Mouse (Mus musculus) CD8-positive naive resting alpha-beta T cell, adult 57 days (primary cell): ENCODE measurements around the gene Folr2. TPM values are rescaled to one million over a fixed set of nuclear protein-coding genes. Genes with fewer than 3 reads are reported as not detected.

Source experiments
- total RNA-seq: library from RNA; stranded (reverse); gene quantifications from one replicate; pipeline ENCODE4 v1.2.4, GENCODE M21; 2023

Gene Folr2
- total RNA-seq, result not detected

DNA sequence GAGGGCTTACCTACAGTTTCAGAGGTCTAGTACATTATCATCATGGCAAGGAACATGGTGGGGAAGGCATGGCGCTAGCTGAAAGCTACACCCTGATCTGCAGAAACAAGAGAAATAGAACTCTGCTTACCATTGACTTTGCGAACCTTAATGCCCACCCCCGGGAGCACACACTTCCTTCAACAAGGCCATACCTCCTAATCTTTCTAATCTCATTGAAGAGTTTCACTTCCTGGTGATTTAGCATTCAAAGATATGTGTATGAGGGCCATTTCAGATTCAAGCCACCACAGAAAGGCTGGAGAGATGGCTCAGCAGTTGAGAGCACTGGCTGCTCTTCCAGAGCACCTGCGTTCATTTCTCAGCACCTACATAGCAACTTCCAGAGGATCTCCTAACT is at the start of gene Folr2:
TSS of gene Folr2 (minus strand) at position 101 of the 400 bp plus-strand sequence.

DNA sequence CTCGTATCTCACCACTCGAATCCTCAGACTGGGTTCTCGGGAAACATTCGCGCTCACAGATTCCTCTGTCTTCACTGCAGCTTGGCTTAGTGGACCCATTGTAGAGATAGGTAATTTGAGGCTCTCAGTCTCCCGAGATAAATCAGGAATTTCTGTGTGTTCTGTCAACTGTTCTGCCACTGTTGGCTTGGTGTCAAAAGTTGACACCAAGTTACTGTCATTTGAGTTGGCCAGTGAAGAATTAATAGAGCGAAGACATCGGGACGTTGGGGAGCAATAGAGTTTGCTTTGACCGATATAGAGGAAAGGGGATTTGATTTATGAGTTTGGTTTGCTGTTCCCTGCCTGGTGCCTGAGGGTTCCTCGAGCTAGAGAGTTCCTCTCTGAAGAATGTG is 49.3 kb upstream of the Folr2 start, which contains the start of gene Tomt:
TSS of gene Tomt (minus strand) at position 73 of the 395 bp plus-strand sequence.

DNA sequence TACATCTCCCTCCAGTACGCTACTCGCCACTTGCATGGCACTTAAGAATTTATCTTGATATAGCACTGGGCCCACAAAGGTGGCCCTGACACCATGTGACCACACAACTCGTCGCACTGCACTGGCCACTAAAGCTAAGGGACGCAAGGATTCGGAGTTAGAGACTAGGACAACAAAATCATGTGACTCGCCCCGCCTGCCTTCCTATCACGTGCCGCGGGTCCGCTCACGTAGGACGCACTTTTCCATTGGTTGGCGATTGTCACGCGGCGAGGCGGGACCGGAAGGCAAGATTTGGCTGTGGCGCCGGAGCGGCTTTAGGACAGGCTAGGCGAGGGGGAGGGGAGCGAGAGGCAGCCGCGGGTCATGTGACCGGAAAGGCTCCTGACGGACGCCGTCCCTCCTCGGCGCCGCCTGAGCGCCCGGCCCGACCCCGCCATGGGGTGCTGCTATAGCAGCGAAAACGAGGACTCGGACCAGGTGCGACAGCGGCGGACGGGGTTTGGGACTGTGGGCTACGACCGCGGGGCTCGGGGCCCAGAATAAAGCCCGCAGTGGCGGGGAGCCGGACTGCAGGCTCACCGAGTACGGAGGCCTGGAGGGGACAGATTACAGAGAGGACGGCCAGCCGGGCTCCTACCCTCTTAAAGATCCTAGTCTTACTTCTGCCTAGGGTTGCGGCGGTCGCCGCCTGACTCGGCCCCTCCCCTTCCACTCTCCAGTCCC is 48.7 kb upstream of the Folr2 start, which contains the start of gene Lamtor1:
TSS of gene Lamtor1 (plus strand) at position 344 of the 726 bp plus-strand sequence.

DNA sequence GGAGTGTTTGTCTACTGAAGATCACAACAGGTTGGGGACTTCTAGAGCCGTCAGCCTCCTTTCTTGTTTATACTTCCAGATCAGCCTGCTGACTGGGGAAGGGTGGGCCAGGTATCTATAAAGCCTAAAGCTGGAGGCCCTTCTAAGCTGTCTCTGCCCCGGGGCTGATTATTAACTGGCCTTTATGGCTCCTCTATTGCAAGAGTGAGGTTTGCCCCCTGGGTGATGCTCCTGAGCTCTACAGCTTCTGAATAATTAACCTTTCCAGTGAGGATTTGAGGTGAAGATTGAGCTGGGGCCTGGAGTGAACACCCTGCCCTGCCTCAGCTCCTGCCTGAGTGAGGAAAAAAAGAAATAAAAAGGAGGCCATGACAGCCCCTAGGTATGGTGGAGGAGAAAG is 13.6 kb upstream of the Folr2 start, which contains the start of gene Folr1:
TSS of gene Folr1 (minus strand) at position 160 of the 400 bp plus-strand sequence.

DNA sequence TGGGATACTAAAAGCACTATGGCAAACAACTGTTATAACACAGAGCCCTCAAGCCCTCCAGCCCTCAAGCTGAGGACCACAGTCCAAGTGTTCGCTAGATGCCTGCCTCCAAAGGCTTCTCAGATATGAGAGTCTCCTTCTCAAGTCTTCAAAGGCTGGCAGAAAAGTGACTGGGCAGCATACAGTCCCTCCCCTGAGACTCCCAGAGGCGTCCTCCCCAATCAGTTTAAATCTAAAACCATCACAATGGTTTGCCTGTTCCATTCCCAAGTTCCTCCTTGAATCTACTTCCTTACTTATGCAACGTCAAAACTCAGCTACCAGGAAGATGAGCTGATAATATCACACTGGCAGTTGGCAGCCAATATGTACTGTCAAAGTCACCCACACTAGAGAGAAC is 6.4 kb upstream of the Folr2 start, which contains the start of gene Anapc15:
TSS of gene Anapc15 (plus strand) at position 301 of the 400 bp plus-strand sequence.

DNA sequence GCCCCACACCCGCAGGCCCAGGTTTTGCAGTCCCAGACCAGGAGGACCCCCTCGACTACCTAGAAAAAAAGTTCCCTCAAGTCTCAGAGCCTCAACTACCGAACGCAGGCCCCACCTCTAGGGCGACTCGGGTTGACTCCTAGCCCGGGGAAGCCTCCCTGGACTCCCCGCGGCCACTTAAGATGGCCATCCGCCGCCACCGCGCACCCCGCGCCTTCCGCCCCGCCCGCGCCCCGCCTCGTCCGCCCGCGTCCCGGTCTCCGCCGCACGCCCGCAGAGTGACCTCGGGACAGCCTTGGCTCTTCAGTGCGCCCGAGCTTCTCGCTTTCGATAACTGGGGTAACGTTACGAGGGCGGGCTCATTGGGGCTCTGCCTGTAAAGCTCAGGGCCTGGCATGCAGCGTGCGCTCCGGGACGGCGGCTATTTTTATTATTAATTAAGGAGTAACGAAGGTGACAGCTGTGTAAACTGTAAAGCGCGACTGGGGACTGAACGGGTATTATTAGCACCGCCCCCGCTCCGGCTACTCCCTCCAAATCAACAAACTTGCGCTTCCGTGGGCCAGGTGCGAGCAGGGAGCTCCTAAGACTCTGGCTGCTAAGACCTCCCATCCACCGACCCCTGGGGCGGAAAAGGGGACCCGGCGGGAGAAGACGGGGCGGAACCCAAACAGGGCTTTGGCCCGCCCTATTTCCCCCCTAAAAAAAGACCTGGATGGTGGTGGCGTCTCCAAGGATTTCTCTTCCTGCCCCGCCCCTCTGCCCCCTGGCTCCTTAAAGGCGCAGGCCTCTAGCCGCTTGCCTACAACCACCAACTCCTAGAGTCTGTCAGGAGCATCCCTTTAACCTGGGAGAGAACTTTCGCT is 19.2 kb downstream of the Folr2 start, which contains the start of gene Inppl1:
TSS of gene Inppl1 (minus strand) at position 624 of the 866 bp plus-strand sequence.

DNA sequence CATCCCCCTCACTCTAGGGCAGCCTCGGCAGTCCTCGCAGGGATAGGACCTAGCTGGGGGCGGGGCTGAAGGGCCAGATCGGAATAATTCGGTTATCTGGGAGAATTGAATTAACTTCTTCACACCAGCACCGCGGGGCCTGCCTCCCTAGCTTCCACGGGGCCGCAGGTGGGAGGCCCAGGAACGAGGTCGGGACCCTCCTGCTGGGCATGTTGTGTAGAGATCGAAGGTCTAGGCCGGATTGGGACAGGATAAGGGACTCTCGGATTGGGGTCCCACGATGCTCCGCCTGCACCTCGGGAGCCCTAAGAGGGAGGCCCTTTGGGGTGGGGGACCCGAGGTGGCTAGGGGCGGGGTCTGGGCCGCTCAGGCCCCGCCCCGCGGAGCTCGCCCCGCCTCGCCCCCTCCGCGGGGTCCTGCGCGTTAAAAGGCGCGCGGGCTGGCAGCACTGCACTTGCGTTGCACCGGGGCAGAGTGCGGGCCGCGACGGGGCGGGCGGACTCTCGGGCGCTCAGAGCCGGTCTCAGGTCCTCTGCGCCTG is 39.1 kb downstream of the Folr2 start, which contains the start of gene Phox2a:
TSS of gene Phox2a (plus strand) at position 453 of the 541 bp plus-strand sequence.

Other genes starting within 250 kb of the Folr2 start
- 19.0 TPM for gene Clpb, start 193.6 kb downstream of the Folr2 start, total RNA-seq
- not detected for gene Phox2a, start 38.9 kb downstream of the Folr2 start, total RNA-seq
- 8.9 TPM for gene Inppl1, start 19.0 kb downstream of the Folr2 start, total RNA-seq
- 63.0 TPM for gene Anapc15, start 6.5 kb upstream of the Folr2 start, total RNA-seq
- gene Folr1, start 13.6 kb upstream of the Folr2 start, total RNA-seq, result not detected
- gene Lamtor1, start 48.7 kb upstream of the Folr2 start, total RNA-seq, result 56.6 TPM
- not detected for gene Tomt, start 49.2 kb upstream of the Folr2 start, total RNA-seq
- gene Lrrc51, start 76.7 kb upstream of the Folr2 start, total RNA-seq, result 1.4 TPM
- gene Numa1, start 76.9 kb upstream of the Folr2 start, total RNA-seq, result 350 TPM
- gene Il18bp, start 161.5 kb upstream of the Folr2 start, total RNA-seq, result 8.1 TPM
- 31.0 TPM for gene Rnf121, start 208.3 kb upstream of the Folr2 start, total RNA-seq
- gene Xndc1, start 208.3 kb upstream of the Folr2 start, total RNA-seq, result 47.9 TPM
- 7.1 TPM for gene Xntrpc, start 208.5 kb upstream of the Folr2 start, total RNA-seq
- gene Trpc2, start 225.9 kb upstream of the Folr2 start, total RNA-seq, result not detected
- 0.40 TPM for gene Art1, start 244.5 kb upstream of the Folr2 start, total RNA-seq